Mouse (Mus musculus) olfactory bulb, adult 2 months (tissue): ENCODE data around the gene Rab11fip3. TPM values are rescaled to one million over a fixed set of nuclear protein-coding genes. Genes with fewer than 3 reads are reported as not detected.

ENCODE experiments used
- H3K27ac ChIP-seq: fragments of 200-500 bp; 2 replicates; pipeline ENCODE4 v1.5.1; 2012; ENCODE audit warnings: low read depth, low read length; ENCODE audit not compliant: insufficient read depth
- H3K4me1 ChIP-seq: fragments of 200-500 bp; 2 replicates; pipeline ENCODE4 v1.6.1; 2012; ENCODE audit warnings: low read length; ENCODE audit not compliant: control insufficient read depth, insufficient read depth
- H3K4me3 ChIP-seq: fragments of 200-500 bp; 2 replicates; pipeline ENCODE4 v1.5.1; 2012; ENCODE audit warnings: mild to moderate bottlenecking, low read depth, low read length, moderate library complexity; ENCODE audit not compliant: insufficient read depth
- CTCF ChIP-seq: fragments of 200-500 bp; IDR thresholded peaks from 2 replicates; pipeline ENCODE4 v1.5.1; 2012; ENCODE audit warnings: low read depth, mild to moderate bottlenecking, low read length, moderate library complexity; ENCODE audit not compliant: insufficient read depth
- POLR2A ChIP-seq: fragments of 200-500 bp; IDR thresholded peaks from 2 replicates; pipeline ENCODE4 v1.6.1; 2012; ENCODE audit warnings: mild to moderate bottlenecking, low read depth, low read length, moderate library complexity; ENCODE audit not compliant: insufficient read depth
- WGBS: fragments of 180-500 bp; shearing (Covaris S2); methylation state at CpG from one replicate; pipeline ENCODE4 v1.1.7; 2018; 5-methylcytosine and 5-hydroxymethylcytosine counted together
- polyA plus RNA-seq: library from polyadenylated mRNA; stranded (reverse); fragments of >200 nt; gene quantifications from 2 replicates; pipeline ENCODE4 v1.2.4, GENCODE M21; 2012; ENCODE audit warnings: low replicate concordance; ENCODE audit not compliant: missing spikeins, insufficient read depth, insufficient read length

Gene Rab11fip3
- polyA plus RNA-seq, 1 experiment: not detected

DNA sequence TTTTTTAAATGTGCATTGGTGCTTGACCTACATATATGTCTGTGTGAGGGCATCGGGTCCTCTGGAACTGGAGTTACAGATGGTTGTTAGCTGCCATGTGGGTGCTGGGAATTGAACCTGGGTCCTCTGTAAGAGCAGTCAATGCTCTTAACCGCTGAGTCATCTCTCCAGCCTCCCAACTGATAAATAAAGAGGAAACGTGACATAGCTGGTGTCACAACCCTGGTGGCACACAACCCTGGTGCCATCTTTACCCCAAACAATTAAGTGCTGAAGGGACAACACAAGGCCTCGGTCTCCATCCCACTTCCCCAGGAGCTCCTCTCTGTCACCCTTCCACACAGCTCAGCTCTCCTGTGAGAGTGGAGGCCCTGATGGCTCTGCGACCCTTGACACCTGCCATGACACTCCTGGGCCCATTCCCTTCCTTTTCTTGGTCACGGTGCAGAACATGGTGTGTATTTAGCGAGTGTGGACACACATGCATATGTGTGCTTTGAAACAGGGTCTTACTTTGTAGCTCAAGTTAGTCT is 2.8 kb downstream of the Rab11fip3 start:
- TF ChIP-seq CTCF (no peak), POLR2A (no peak)

DNA sequence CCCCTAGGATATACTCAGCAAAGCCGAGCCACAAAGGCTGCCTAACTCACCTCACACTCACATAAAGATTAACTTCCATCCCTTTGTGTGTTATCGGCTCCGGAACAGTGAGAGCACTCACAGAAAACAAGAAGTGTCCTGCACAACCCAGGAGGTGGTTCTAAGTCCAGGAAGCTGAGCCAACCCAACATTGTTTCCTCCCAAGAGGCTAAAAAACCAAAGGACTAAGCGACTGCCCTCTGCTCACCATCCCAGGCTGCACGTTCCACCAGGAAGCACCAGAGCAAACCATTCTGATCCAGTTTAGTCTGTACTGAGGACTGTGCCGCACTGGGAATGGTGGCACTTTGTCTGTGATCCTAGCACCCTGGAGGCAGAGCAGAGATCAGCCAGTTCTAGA is 4.4 kb downstream of the Rab11fip3 start:
- peak overlapping the region; percentile 25 for H3K4me3 ChIP-seq
- peaks cover 40% of the 10 kb centered on the region for H3K4me1 ChIP-seq

More for the DNA sequence above, 2.8 kb downstream of the Rab11fip3 start:
- Histone ChIP-seq H3K4me1 (peaks cover 37% of the 10 kb centered on the region), H3K4me3 (peak overlapping the region; percentile 76), H3K27ac (no peak overlapping the region)
- 78% methylated on average over 7 of the region's 7 CpGs for WGBS

DNA sequence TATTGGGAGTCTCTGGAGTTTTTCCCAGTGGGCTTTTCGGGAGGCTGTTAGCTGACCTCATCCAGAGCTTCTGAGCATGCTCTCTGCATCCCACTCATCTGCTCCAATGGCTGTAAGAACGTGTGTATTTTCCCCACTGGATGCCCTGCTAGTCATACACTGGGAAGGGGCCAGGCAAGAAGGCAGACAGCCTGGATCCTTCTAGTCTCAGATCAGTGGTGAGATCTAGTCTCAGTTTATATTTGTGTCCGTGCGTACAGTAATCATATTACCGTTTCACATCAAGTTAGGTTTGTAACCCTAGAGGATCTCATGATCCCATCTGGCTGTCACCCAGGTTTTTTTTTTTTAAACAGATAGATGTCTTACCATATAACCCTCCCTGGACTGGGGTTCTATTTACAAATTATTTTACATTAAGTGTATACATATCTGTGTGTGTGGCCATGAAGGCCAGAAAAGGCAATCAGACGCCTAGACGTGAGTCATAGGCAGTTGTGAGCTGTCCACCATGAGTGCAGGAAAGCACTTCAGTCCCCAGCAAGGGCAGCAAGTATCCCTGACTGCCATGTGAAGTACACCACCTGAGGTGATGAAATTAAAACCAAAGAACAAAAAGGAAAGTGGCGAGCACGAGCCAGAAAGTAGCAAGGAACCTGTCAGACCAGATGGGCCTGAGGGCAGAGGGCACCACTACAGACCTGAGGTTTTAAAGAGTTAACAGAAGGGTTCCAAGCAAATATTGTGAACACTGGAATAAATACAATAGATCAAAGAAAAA is 11.4 kb downstream of the Rab11fip3 start:
- Histone ChIP-seq H3K4me1 (peaks cover 28% of the 10 kb centered on the region), H3K4me3 (no peak overlapping the region), H3K27ac (no peak overlapping the region)
- no peak for TF ChIP-seq CTCF
- no peak for TF ChIP-seq POLR2A
- 67% methylated on average over 9 of the region's 9 CpGs for WGBS

More for the DNA sequence above, 4.4 kb downstream of the Rab11fip3 start:
- TF ChIP-seq POLR2A (no peak), CTCF (no peak)
- H3K27ac ChIP-seq: no peak overlapping the region
- 37% methylated on average over 6 of the region's 6 CpGs for WGBS

DNA sequence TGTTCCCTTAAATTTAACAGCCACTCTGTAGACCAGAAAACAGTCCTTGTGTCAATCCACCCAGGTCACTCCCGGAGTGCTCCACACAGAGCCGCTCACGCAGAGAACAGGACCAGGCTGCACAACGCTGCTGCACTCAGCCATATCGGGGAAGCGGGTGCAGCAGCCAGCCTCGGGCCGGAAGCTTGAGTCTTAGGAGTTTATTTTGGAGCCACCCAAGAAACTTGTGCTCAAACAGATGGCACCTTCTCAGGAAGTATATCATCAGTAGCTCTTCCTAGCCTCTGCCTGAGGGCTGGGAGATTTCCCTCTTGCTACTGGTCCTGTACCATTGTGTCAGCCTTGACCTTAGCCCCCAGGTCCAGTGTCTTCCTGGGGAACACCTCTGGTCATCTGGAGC is 12.1 kb downstream of the Rab11fip3 start:
- WGBS: 81% methylated on average over 8 of the region's 8 CpGs
- no peak overlapping the region for H3K4me3 ChIP-seq

DNA sequence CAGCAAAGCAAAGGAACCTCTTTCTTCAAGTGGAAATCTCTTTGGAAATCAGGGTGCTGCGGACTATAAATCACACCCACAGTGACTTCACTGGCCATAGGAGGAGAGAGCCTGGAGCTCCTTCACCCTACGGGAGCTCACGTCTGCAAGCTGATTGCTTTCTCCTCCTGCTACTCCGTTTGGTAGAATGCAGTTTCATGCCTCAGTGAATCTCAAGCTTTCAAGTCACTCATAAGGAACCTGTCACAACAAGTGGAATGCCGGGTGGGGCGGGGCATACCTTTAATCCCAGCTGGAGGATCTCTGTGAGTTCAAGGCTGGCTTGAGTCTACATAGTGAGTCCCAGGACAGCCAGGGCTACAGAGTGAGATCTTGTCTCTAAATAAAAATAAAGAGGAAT is 14.2 kb downstream of the Rab11fip3 start:
- TF ChIP-seq CTCF: no peak
- TF ChIP-seq POLR2A: no peak
- H3K4me3 ChIP-seq: no peak overlapping the region
- no peak overlapping the region for H3K27ac ChIP-seq
- peaks cover 24% of the 10 kb centered on the region for H3K4me1 ChIP-seq
- 52% methylated on average over 6 of the region's 6 CpGs for WGBS

More for the DNA sequence above, 12.1 kb downstream of the Rab11fip3 start:
- peaks cover 28% of the 10 kb centered on the region for H3K4me1 ChIP-seq
- TF ChIP-seq CTCF (no peak), POLR2A (no peak)
- H3K27ac ChIP-seq: no peak overlapping the region

DNA sequence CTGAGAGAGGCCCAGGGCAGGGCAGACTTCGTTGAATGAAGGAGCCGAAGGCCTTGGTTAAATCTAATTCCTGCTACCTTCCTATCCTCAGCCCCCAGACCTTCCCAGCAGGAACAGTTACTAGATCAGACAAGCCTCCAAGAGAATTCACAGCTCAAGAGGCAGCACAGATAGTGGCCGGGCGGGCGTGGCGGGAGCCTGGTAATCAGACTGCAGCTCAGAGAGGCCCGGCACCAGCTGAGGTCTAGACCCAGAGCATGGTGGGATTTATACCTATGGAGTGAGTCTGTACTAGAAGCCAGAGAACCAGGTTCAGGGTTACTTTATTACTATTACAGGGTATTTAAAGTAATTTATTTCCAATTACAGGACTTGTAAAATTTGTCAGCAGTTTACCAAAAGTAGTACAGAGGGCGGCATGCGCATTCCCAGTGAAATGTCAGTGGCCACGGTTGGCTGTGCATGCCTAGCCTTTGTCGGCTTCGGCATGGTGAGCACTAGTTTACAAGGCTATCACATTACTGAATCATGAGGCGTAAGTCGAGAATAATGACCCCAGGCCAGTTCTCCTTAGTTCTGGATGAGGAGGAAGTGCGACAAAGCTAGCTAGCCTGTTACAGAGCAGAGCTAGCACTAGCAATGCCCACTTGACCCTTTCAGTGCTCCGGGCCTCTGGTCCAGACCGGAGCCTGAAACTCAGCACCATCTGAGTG is 15.1 kb downstream of the Rab11fip3 start:
- no peak overlapping the region for H3K27ac ChIP-seq
- peaks cover 18% of the 10 kb centered on the region for H3K4me1 ChIP-seq
- no peak for TF ChIP-seq POLR2A
- no peak for TF ChIP-seq CTCF
- no peak overlapping the region for H3K4me3 ChIP-seq
- 72% methylated on average over 17 of the region's 17 CpGs for WGBS

DNA sequence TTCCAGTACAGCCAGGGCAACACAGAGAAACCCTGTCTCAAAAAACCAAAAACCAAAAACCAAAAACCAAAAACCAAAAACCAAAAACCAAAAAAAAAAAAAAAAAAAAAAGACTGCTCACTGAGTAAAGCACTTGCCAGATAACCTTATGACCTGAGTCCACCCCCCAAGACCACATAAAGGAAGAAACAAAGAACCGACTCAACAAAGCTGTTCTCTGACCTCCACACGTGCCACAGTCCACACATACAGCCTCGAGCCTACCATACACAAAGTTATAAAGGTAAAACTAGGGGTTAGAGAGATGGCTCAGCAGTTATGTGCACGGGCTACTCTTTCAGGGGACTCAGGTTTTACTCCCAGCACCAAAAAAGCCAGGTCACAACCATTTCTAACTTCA is 16.6 kb downstream of the Rab11fip3 start:
- H3K4me3 ChIP-seq: no peak overlapping the region
- H3K27ac ChIP-seq: no peak overlapping the region
- H3K4me1 ChIP-seq: peaks cover 20% of the 10 kb centered on the region
- no peak for TF ChIP-seq CTCF
- TF ChIP-seq POLR2A: no peak
- 91% methylated on average over 4 of the region's 4 CpGs for WGBS

DNA sequence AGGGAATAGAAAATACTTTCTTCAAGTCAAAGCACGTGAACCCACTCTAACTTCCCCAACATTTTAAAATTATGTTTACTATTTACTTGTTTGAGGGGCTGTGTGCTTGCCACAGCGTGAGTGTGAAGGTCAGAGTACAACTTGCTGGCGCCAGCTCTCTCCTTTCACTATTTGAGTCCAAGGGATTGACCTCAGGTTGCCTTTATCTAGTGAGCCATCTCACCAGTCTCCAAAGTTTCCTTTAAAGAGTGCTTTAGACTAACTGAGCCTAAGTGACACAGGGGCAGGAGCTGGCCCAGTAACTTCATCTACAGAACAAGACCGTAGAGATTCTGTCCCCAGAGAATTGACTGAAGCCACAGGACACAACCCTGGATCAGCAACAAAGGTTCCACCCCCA is 17.3 kb downstream of the Rab11fip3 start:
- Histone ChIP-seq H3K4me1 (peaks cover 15% of the 10 kb centered on the region), H3K4me3 (no peak overlapping the region), H3K27ac (no peak overlapping the region)
- TF ChIP-seq CTCF: no peak
- no peak for TF ChIP-seq POLR2A
- 91% methylated on average over 4 of the region's 4 CpGs for WGBS

DNA sequence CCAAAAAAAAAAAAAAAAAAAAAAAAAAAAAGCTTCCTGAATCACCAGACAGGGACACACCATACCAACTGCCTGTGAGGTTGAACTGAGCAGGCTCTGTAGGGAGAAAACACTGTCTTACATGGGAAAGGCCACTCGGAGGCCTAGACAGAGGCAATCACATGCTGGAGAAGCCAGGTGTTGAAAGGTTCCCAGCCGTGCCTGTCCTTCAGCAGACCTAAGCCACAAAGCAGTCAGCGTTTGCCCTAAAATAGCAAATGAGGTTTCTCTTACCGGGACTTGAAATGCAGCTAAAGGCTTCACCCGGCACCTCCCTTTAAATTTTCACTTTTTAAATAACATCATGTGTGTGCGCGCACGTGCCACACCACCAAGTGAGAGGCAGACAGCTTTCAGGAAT is 21.2 kb downstream of the Rab11fip3 start:
- 51% methylated on average over 8 of the region's 8 CpGs for WGBS
- TF ChIP-seq POLR2A (no peak), CTCF (no peak)
- no peak overlapping the region for H3K4me3 ChIP-seq
- H3K27ac ChIP-seq: peak overlapping the region; percentile 55; the same call in 1 of the 2 replicates
- H3K4me1 ChIP-seq: peaks cover 21% of the 10 kb centered on the region
